Mouse (Mus musculus): ENCODE data around the gene Id2. TPM values are rescaled to one million over a fixed set of nuclear protein-coding genes. Genes with fewer than 3 reads are reported as not detected.

Id2 gene
- polyA plus RNA-seq, 1 experiment: 106 TPM

DNA sequence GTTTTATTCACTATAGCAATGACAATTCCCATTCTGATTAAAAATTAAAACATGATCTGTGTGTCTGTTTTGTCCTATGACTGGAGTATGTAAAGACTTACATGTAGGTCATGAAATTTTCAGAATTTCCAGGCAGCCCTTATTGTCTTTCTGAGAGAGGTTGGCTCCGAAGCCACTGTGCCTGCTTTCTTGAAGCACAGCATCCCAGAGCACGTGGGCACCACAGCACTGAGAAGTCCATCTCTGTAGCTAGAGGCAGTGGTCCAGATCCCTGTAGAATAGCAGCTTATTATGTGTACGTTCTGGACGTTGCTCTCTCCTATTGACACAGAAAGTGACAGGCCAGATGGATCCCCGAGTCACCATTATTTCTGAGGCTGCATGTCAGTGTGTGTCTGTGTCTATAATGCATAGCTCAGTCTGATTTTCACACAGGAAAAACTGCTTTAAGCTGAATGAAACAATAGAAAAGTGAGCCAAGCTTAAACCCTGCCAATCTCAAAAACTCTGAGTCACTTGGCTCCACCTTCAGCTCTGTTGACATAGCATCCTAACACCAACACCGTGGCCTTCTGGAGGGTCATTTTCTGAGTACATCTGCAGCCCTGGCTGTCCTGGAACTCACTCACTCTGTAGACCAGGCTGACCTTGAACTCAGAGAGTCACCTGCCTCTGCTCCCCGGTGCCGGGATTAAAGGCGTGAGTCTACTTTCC is 37.3 kb downstream of the Id2 start:
- no peak overlapping the region for H3K4me3 ChIP-seq (ENCODE audit: extremely low read depth, insufficient read depth, insufficient read length)
- H3K27ac ChIP-seq (ENCODE audit: insufficient read depth, low read length): no peak overlapping the region
- DNase-seq (ENCODE audit: low read depth in 1 of 2, low spot score in 2 of 2): no peak
- TF ChIP-seq CTCF (IDR thresholded peaks at IDR 0.05; ENCODE audit: extremely low read depth, insufficient read depth, insufficient read length, insufficient replicate concordance): no peak
- no peak for TF ChIP-seq POLR2A (IDR thresholded peaks at IDR 0.05; ENCODE audit: low read depth, low read length)
- H3K27me3 ChIP-seq (ENCODE audit: control insufficient read depth, insufficient read depth, low read length): no peaks in the 10 kb centered on the region
- no peaks in the 10 kb centered on the region for H3K4me1 ChIP-seq (ENCODE audit: control insufficient read depth, insufficient read depth, insufficient read length)
- H3K36me3 ChIP-seq (ENCODE audit: control insufficient read depth, insufficient read depth, low read length): peaks cover 23% of the 10 kb centered on the region
- WGBS: 87% methylated on average over 9 of the region's 9 CpGs

DNA sequence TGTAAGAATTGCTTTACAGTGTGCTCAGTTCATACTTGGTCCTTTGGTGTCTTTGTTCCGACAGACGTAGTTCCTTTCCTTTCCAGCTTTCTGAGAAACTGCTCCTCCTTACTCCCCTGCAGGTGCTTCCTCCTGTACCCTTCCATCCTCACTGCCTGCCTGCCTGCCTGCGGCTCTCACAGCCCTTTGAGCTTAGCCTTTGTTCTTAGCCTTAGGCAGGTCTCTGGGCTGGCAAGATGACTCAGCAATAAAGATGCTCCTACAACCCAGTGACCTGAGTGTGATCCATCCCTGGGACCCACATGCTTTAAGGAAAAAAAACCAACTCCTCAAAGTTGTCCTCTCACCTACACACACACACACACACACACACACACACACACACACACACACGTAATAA is 42.0 kb downstream of the Id2 start:
- H3K27ac ChIP-seq (ENCODE audit: insufficient read depth, low read length): no peak overlapping the region

DNA sequence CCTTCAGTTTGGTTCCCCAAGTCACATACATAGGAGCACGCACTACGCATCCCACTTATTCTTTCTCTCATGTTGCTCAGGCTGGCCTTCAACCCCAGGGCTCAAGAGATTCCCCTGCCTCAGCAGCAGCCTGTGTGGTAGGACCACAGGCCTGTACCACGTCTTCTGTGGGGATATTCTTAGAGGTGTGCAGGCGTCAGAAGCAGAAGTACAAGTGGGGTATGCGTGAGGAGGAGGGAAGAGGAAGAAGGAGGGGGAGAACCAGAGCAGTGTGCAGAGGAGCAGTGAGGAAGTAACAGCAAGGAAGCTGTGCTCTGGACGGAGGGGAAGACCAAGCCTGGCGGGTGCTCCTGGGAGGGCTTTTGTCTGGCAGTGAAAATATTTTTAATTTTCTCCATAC is 42.4 kb downstream of the Id2 start:
- TF ChIP-seq POLR2A (IDR thresholded peaks at IDR 0.05; ENCODE audit: low read depth, low read length) (no peak), CTCF (IDR thresholded peaks at IDR 0.05; ENCODE audit: extremely low read depth, insufficient read depth, insufficient read length, insufficient replicate concordance) (no peak)
- no peak overlapping the region for H3K27ac ChIP-seq (ENCODE audit: insufficient read depth, low read length)
- peaks cover 37% of the 10 kb centered on the region for H3K36me3 ChIP-seq (ENCODE audit: control insufficient read depth, insufficient read depth, low read length)
- DNase-seq (ENCODE audit: low read depth in 1 of 2, low spot score in 2 of 2): peak in 1 of 2 experiments; percentile 2
- WGBS: 34% methylated on average over 7 of the region's 7 CpGs
- H3K27me3 ChIP-seq (ENCODE audit: control insufficient read depth, insufficient read depth, low read length): no peaks in the 10 kb centered on the region
- H3K4me1 ChIP-seq (ENCODE audit: control insufficient read depth, insufficient read depth, insufficient read length): no peaks in the 10 kb centered on the region
- no peak overlapping the region for H3K4me3 ChIP-seq (ENCODE audit: extremely low read depth, insufficient read depth, insufficient read length)

More for the DNA sequence above, 42.0 kb downstream of the Id2 start:
- no peak for DNase-seq (ENCODE audit: low read depth in 1 of 2, low spot score in 2 of 2)
- WGBS: 53% methylated on average over 4 of the region's 4 CpGs
- Histone ChIP-seq H3K27me3 (ENCODE audit: control insufficient read depth, insufficient read depth, low read length) (no peaks in the 10 kb centered on the region), H3K4me1 (ENCODE audit: control insufficient read depth, insufficient read depth, insufficient read length) (no peaks in the 10 kb centered on the region), H3K36me3 (ENCODE audit: control insufficient read depth, insufficient read depth, low read length) (peaks cover 37% of the 10 kb centered on the region), H3K4me3 (ENCODE audit: extremely low read depth, insufficient read depth, insufficient read length) (no peak overlapping the region)
- TF ChIP-seq CTCF (IDR thresholded peaks at IDR 0.05; ENCODE audit: extremely low read depth, insufficient read depth, insufficient read length, insufficient replicate concordance) (no peak), POLR2A (IDR thresholded peaks at IDR 0.05; ENCODE audit: low read depth, low read length) (no peak)

DNA sequence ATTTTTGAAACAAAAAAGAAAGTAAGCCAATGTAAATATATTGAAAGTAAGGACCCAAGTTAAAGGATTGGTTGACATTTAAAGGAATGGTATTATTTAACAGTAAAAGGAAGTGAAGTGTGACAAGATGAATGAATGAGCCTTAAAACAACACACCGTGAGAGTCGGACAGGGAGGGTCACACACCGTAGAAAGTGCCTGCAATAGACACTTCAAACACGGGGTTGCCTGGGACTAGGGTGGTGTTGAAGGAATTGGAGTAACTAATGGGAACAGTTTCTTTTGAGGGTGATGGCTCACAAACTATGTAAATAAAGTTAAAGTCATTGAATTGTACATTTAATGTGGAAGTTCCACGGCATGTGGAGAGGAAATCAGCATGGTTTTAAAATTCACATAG is 47.7 kb downstream of the Id2 start:
- no peak overlapping the region for H3K4me3 ChIP-seq (ENCODE audit: extremely low read depth, insufficient read depth, insufficient read length)
- no peak overlapping the region for H3K27ac ChIP-seq (ENCODE audit: insufficient read depth, low read length)
- H3K27me3 ChIP-seq (ENCODE audit: control insufficient read depth, insufficient read depth, low read length): no peaks in the 10 kb centered on the region
- TF ChIP-seq CTCF (IDR thresholded peaks at IDR 0.05; ENCODE audit: extremely low read depth, insufficient read depth, insufficient read length, insufficient replicate concordance) (no peak), POLR2A (IDR thresholded peaks at IDR 0.05; ENCODE audit: low read depth, low read length) (no peak)
- WGBS: 82% methylated on average over 5 of the region's 5 CpGs
- H3K36me3 ChIP-seq (ENCODE audit: control insufficient read depth, insufficient read depth, low read length): peaks cover 18% of the 10 kb centered on the region
- no peak for DNase-seq (ENCODE audit: low read depth in 1 of 2, low spot score in 2 of 2)
- no peaks in the 10 kb centered on the region for H3K4me1 ChIP-seq (ENCODE audit: control insufficient read depth, insufficient read depth, insufficient read length)

DNA sequence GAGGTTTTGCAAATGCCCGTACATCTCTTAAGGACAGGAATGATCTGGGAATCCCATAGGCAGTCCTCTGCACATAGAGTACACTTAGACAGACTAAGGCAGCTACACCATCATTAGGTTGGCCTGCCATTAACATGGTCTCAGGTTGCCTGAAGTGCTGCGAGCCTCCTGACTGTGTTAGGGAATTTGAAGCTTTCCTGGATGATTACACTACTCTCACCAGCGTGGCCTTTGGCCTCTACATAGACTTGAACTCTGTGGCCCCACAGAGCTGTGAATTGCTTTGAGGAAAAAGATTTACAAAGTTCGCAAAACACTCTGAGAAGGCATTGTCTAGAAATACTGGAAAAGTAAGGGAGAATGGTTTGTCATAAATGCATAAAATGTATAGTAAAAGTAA is 52.4 kb downstream of the Id2 start:
- 94% methylated on average over 4 of the region's 4 CpGs for WGBS
- no peaks in the 10 kb centered on the region for H3K27me3 ChIP-seq (ENCODE audit: control insufficient read depth, insufficient read depth, low read length)
- peaks cover 19% of the 10 kb centered on the region for H3K36me3 ChIP-seq (ENCODE audit: control insufficient read depth, insufficient read depth, low read length)
- no peak overlapping the region for H3K27ac ChIP-seq (ENCODE audit: insufficient read depth, low read length)
- H3K4me3 ChIP-seq (ENCODE audit: extremely low read depth, insufficient read depth, insufficient read length): no peak overlapping the region
- TF ChIP-seq CTCF (IDR thresholded peaks at IDR 0.05; ENCODE audit: extremely low read depth, insufficient read depth, insufficient read length, insufficient replicate concordance) (no peak), POLR2A (IDR thresholded peaks at IDR 0.05; ENCODE audit: low read depth, low read length) (no peak)
- DNase-seq (ENCODE audit: low read depth in 1 of 2, low spot score in 2 of 2): no peak
- H3K4me1 ChIP-seq (ENCODE audit: control insufficient read depth, insufficient read depth, insufficient read length): no peaks in the 10 kb centered on the region

DNA sequence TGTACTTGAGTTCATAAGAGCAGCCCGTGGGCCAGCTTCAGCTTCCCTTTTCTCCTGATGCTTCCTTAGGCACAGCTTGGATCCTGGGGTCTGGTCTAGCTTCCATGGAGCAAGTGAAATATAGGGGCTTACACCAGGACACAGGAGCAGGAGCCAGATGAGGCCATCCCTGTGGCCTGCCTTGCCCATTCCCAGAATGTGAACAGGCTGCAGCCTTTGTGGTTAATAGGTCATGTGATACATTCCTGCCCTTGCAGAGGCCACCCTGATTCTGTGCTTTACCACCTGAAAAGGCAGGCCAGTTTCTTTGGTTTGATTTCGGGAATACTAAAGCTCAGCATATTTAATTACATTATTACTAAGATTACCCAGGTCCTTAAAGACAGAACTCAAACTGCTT is 52.9 kb downstream of the Id2 start:
- WGBS: 86% methylated on average over 2 of the region's 2 CpGs
- DNase-seq (ENCODE audit: low read depth in 1 of 2, low spot score in 2 of 2): no peak
- TF ChIP-seq POLR2A (IDR thresholded peaks at IDR 0.05; ENCODE audit: low read depth, low read length): no peak
- H3K4me3 ChIP-seq (ENCODE audit: extremely low read depth, insufficient read depth, insufficient read length): no peak overlapping the region
- H3K27me3 ChIP-seq (ENCODE audit: control insufficient read depth, insufficient read depth, low read length): no peaks in the 10 kb centered on the region
- H3K27ac ChIP-seq (ENCODE audit: insufficient read depth, low read length): no peak overlapping the region
- H3K36me3 ChIP-seq (ENCODE audit: control insufficient read depth, insufficient read depth, low read length): peaks cover 18% of the 10 kb centered on the region
- no peaks in the 10 kb centered on the region for H3K4me1 ChIP-seq (ENCODE audit: control insufficient read depth, insufficient read depth, insufficient read length)

Other genes starting within 250 kb of the Id2 start
- 22.2 and 33.8 TPM in 2 replicates for gene Kidins220, start 122.2 kb downstream of the Id2 start, polyA plus RNA-seq (2012; rRNA removed)